Mouse (Mus musculus): ENCODE measurements at regions not wholly inside any gene's neighbourhood (a gene's known extent, or its start where the extent isn't known, plus 50 kb on each side); places are given as distances from the start of the nearest gene placed in this dataset.

GRCm38 (mm10) chr14:62191624-62192023 lies 100.8 kb upstream of the Rnaseh2b start:
- no peak for DNase-seq

GRCm38 (mm10) chr14:62192814-62193213 lies 99.6 kb upstream of the Rnaseh2b start:
- DNase-seq = no peak

GRCm38 (mm10) chr14:62193371-62193770 lies 99.0 kb upstream of the Rnaseh2b start:
- DNase-seq = no peak

- no peak for DNase-seq
Observed at GRCm38 (mm10) chr14:62196776-62197175, 95.6 kb upstream of the Rnaseh2b start.

GRCm38 (mm10) chr14:62198476-62199190 lies 93.8 kb upstream of the Rnaseh2b start:
- peak; percentile 9 for DNase-seq

GRCm38 (mm10) chr14:62215071-62215470 lies 77.3 kb upstream of the Rnaseh2b start:
- DNase-seq = no peak

- DNase-seq = no peak
Observed at GRCm38 (mm10) chr14:62216995-62217394, 75.4 kb upstream of the Rnaseh2b start.

GRCm38 (mm10) chr14:62217971-62218370 lies 74.4 kb upstream of the Rnaseh2b start:
- no peak for DNase-seq

GRCm38 (mm10) chr14:62218716-62219115 lies 73.7 kb upstream of the Rnaseh2b start:
- DNase-seq = no peak

- DNase-seq = no peak
Observed at GRCm38 (mm10) chr14:62220770-62221169, 71.6 kb upstream of the Rnaseh2b start.

Measured in kidney, adult 18-20 months (tissue).